Mouse (Mus musculus): ENCODE results near the gene Vwa7.

DNA sequence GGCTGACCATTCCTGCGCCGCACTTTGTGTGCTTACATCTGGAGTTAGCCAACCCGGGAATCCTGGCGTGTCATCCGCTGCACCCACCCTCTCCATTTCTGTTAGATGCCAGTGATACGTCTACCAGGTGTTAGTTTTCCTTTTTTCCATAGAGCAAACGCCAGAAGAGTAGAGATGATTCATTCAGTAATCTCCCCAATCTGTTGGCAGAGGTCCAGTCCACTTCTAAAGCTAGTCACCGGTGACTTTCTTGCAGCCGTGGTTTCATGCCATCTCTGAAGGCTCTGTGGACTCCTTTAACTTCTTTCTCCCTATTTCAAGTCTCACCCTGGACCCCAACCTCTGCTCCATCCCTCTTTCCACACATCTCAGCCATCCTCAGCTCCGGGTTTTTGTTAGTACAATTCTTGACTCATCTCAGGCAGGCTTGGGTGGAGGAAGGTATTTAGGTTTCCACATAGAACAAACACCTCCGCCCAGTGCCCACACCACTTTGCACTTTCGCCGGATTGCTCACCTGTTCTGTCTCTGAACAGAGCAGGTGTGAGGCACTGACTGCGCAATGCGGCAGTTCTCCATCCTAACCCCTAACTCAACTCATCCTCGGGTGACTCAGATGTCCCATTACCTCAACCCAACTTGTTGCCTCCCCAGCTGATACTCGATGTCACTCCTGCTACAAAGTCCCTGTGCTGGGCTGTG, 52.0 kb downstream of the Vwa7 start:
- TF ChIP-seq CTCF (IDR thresholded peaks at IDR 0.05; ENCODE audit: low read depth, low read length) (no peak), GATA1 (IDR thresholded peaks at IDR 0.05; ENCODE audit: borderline replicate concordance, low read length) (no peak), GATA2 (IDR thresholded peaks at IDR 0.05; ENCODE audit: borderline replicate concordance, low read depth, low read length) (no peak), TAL1 (conservative IDR thresholded peaks at IDR 0.05; ENCODE audit: low read depth, low read length) (no peak), POLR2AphosphoS5 (IDR thresholded peaks at IDR 0.05; ENCODE audit: insufficient replicate concordance, low read depth, low read length) (no peak)
